Mouse (Mus musculus) embryonic facial prominence, embryonic 11.5 days (tissue): Measurements from ENCODE around the gene Ash1l. TPM values are rescaled to one million over a fixed set of nuclear protein-coding genes. Genes with fewer than 3 reads are reported as not detected.
A peak's percentile ranks its signal among the peaks of the same experiment; 100 is the strongest.

Experiments used
- ATAC-seq: fragments of 200-750 bp; cut with Nextera tagmentation; replicated peaks from 2 replicates; pipeline ENCODE4 v1.8.0; 2017; ENCODE audit warnings: low read depth; ENCODE audit not compliant: insufficient number of reproducible peaks, low FRiP score, low TSS enrichment
- DNase-seq: peaks from one replicate; pipeline ENCODE4 v3.0.0-alpha.2; 2015; ENCODE audit warnings: low spot score
- H3K27ac ChIP-seq: fragments of 300-500 bp; sonication (generic); replicated peaks from 2 replicates; pipeline ENCODE4 v1.5.1; 2014; ENCODE audit warnings: mild to moderate bottlenecking, low read depth, low read length, control low read depth
- H3K27me3 ChIP-seq: fragments of 300-500 bp; sonication (generic); 2 replicates; pipeline ENCODE4 v1.6.1; 2014; ENCODE audit warnings: mild to moderate bottlenecking, low read length, moderate library complexity, mixed read lengths; ENCODE audit not compliant: control insufficient read depth, insufficient read depth
- H3K36me3 ChIP-seq: fragments of 300-500 bp; sonication (generic); replicated peaks from 2 replicates; pipeline ENCODE4 v1.6.1; 2014; ENCODE audit warnings: low read depth, mild to moderate bottlenecking, low read length, moderate library complexity, mixed read lengths; ENCODE audit not compliant: control insufficient read depth, insufficient read depth
- H3K4me1 ChIP-seq: fragments of 300-500 bp; sonication (generic); 2 replicates; pipeline ENCODE4 v1.6.1; 2014; ENCODE audit warnings: low read length, mixed read lengths; ENCODE audit not compliant: control insufficient read depth, insufficient read depth
- H3K4me2 ChIP-seq: fragments of 300-500 bp; sonication (generic); 2 replicates; pipeline ENCODE4 v1.6.1; 2014; ENCODE audit warnings: low read depth, mild to moderate bottlenecking, control low read depth, low read length, moderate library complexity
- H3K4me3 ChIP-seq: fragments of 300-500 bp; sonication (generic); 2 replicates; pipeline ENCODE4 v1.5.1; 2014; ENCODE audit warnings: low read depth, low read length, control low read depth
- H3K9ac ChIP-seq: fragments of 300-500 bp; sonication (generic); replicated peaks from 2 replicates; pipeline ENCODE4 v1.6.1; 2014; ENCODE audit warnings: mild to moderate bottlenecking, control low read depth, low read length
- H3K9me3 ChIP-seq: fragments of 300-500 bp; sonication (generic); replicated peaks from 2 replicates; pipeline ENCODE4 v1.6.1; 2016; ENCODE audit warnings: mild to moderate bottlenecking, low read length, inconsistent platforms, mixed read lengths; ENCODE audit not compliant: control insufficient read depth
- WGBS: fragments of 180-500 bp; shearing (Covaris S2); extraction: QIAGEN DNeasy Blood & Tissue Kit; methylation state at CpG from one replicate; pipeline ENCODE4 v1.1.7; 2014; 5-methylcytosine and 5-hydroxymethylcytosine counted together
- polyA plus RNA-seq: library from polyadenylated mRNA; unstranded; fragments of >200 nt; fragmentation: Nextera tagmentation; extraction: Ambion mirVana; gene quantifications from 2 replicates; pipeline ENCODE4 v1.2.1, GENCODE M21; 2014

Gene Ash1l
- 14.1 and 15.2 TPM in 2 replicates for polyA plus RNA-seq

- Histone ChIP-seq H3K27ac (peak within 1 kb of the TSS; percentile 99), H3K9me3 (no peaks in the 10 kb centered on the region), H3K9ac (peak within 1 kb of the TSS; percentile 95), H3K27me3 (no peaks in the 10 kb centered on the region), H3K4me1 (no peaks in the 10 kb centered on the region), H3K36me3 (no peaks in the 10 kb centered on the region), H3K4me2 (peak within 1 kb of the TSS; percentile 59), H3K4me3 (peak within 1 kb of the TSS; percentile 88)
- 1% methylated on average over 45 of the region's 64 CpGs for WGBS
- ATAC-seq (peak; percentile 82), DNase-seq (peak; percentile 74)
Measured at GRCm38 (mm10) chr3:88950576-88951326, at the start of gene Ash1l, which contains the start of gene Dap3. Gene Ash1l, plus strand, starts transcription at chr3:88950622. Gene Dap3, minus strand, starts transcription at chr3:88951181.

GRCm38 (mm10) chr3:88904803-88905202 is 45.6 kb upstream of the Ash1l start:
- DNase-seq = no peak
- Histone ChIP-seq H3K27ac (no peak overlapping the region), H3K4me1 (no peaks in the 10 kb centered on the region), H3K9ac (no peak overlapping the region), H3K9me3 (no peaks in the 10 kb centered on the region), H3K4me2 (no peak overlapping the region), H3K27me3 (no peaks in the 10 kb centered on the region), H3K4me3 (no peak overlapping the region), H3K36me3 (peaks cover 10% of the 10 kb centered on the region)
- WGBS = 85% methylated on average over 3 of the region's 3 CpGs
- ATAC-seq = no peak

- 88% methylated on average over 6 of the region's 6 CpGs for WGBS
- no peak overlapping the region for H3K4me3 ChIP-seq
- peaks cover 12% of the 10 kb centered on the region for H3K36me3 ChIP-seq
- no peaks in the 10 kb centered on the region for H3K27me3 ChIP-seq
- no peaks in the 10 kb centered on the region for H3K9me3 ChIP-seq
- no peak overlapping the region for H3K27ac ChIP-seq
- no peak overlapping the region for H3K9ac ChIP-seq
- DNase-seq = no peak
- no peaks in the 10 kb centered on the region for H3K4me1 ChIP-seq
- no peak for ATAC-seq
- no peak overlapping the region for H3K4me2 ChIP-seq
Measured at GRCm38 (mm10) chr3:88905209-88905608, 45.2 kb upstream of the Ash1l start.

- Histone ChIP-seq H3K27ac (no peak overlapping the region), H3K36me3 (peaks cover 17% of the 10 kb centered on the region), H3K4me3 (no peak overlapping the region), H3K4me1 (no peaks in the 10 kb centered on the region), H3K27me3 (no peaks in the 10 kb centered on the region), H3K4me2 (no peak overlapping the region), H3K9me3 (no peaks in the 10 kb centered on the region), H3K9ac (no peak overlapping the region)
- whole genome bisulfite sequencing = 88% methylated on average over 2 of the region's 2 CpGs
- DNase-seq (no peak), ATAC-seq (no peak)
Measured at GRCm38 (mm10) chr3:88905741-88906140, 44.7 kb upstream of the Ash1l start.

- no peak overlapping the region for H3K9ac ChIP-seq
- no peak overlapping the region for H3K4me2 ChIP-seq
- DNase-seq (no peak), ATAC-seq (no peak)
- WGBS = 89% methylated on average over 6 of the region's 6 CpGs
- H3K27me3 ChIP-seq = no peaks in the 10 kb centered on the region
- H3K4me3 ChIP-seq = no peak overlapping the region
- no peaks in the 10 kb centered on the region for H3K9me3 ChIP-seq
- H3K36me3 ChIP-seq = peaks cover 17% of the 10 kb centered on the region
- no peak overlapping the region for H3K27ac ChIP-seq
- H3K4me1 ChIP-seq = no peaks in the 10 kb centered on the region
Measured at GRCm38 (mm10) chr3:88906393-88907159, 43.8 kb upstream of the Ash1l start.

- Histone ChIP-seq H3K36me3 (peaks cover 13% of the 10 kb centered on the region), H3K27ac (no peak overlapping the region), H3K9me3 (no peaks in the 10 kb centered on the region), H3K4me1 (no peaks in the 10 kb centered on the region; the same call in 1 of the 2 replicates), H3K4me2 (no peak overlapping the region), H3K27me3 (no peaks in the 10 kb centered on the region), H3K9ac (no peak overlapping the region), H3K4me3 (peak overlapping the region; percentile 71; the same call in 1 of the 2 replicates)
- DNase-seq (no peak), ATAC-seq (no peak)
- WGBS = 87% methylated on average over 7 of the region's 7 CpGs
Measured at GRCm38 (mm10) chr3:88912585-88912984, 37.8 kb upstream of the Ash1l start.

- WGBS = under 1% methylated on average over 62 of the region's 62 CpGs
- H3K27ac ChIP-seq = peak within 1 kb of the TSS; percentile 32; the same call in 1 of the 2 replicates
- H3K27me3 ChIP-seq = no peaks in the 10 kb centered on the region
- H3K9ac ChIP-seq = peak within 1 kb of the TSS; percentile 73
- H3K4me1 ChIP-seq = no peaks in the 10 kb centered on the region; the same call in 1 of the 2 replicates
- peaks cover 11% of the 10 kb centered on the region for H3K36me3 ChIP-seq
- no peaks in the 10 kb centered on the region for H3K9me3 ChIP-seq
- DNase-seq (peak; percentile 96), ATAC-seq (peak; percentile 87)
- H3K4me3 ChIP-seq = peak within 1 kb of the TSS; percentile 71
- H3K4me2 ChIP-seq = peak within 1 kb of the TSS; percentile 62
Measured at GRCm38 (mm10) chr3:88913511-88914383, 36.7 kb upstream of the Ash1l start, which contains the start of gene Msto1. Gene Msto1, minus strand, starts transcription at chr3:88913999.
